Mouse (Mus musculus) B cell, adult 2 months (primary cell): ENCODE data around the gene Gas2l1.
"Not testable (repeated sequence)": the region's sequence is repeated elsewhere in the genome, so short reads cannot be mapped to it uniquely, and the experiment has no call there.

Experiments used
- DNase-seq, 2 experiments: peaks; one replicate each; pipeline ENCODE4 v3.0.0; 2022

Gene Gas2l1

GRCm38 (mm10) chr11:5065056-5065821 is at the start of gene Gas2l1:
Gene Gas2l1 (minus strand): TSS chr11:5065327.
- peak; percentile 67 to 68 for DNase-seq

GRCm38 (mm10) chr11:5113645-5114044 is 48.5 kb upstream of the Gas2l1 start:
- DNase-seq: no peak

GRCm38 (mm10) chr11:5109441-5109840 is 44.3 kb upstream of the Gas2l1 start:
- no peak for DNase-seq

GRCm38 (mm10) chr11:5103986-5104509 is 38.9 kb upstream of the Gas2l1 start:
- no peak for DNase-seq

- DNase-seq: no peak
Observed at GRCm38 (mm10) chr11:5102384-5102783, 37.3 kb upstream of the Gas2l1 start.

GRCm38 (mm10) chr11:5101641-5102040 is 36.5 kb upstream of the Gas2l1 start:
- DNase-seq: no peak

GRCm38 (mm10) chr11:5100801-5101200 is 35.7 kb upstream of the Gas2l1 start:
- no peak for DNase-seq

- no peak for DNase-seq
Observed at GRCm38 (mm10) chr11:5100283-5100682, 35.2 kb upstream of the Gas2l1 start.

- peak; percentile 73 to 74 for DNase-seq
Observed at GRCm38 (mm10) chr11:5099576-5100183, 34.6 kb upstream of the Gas2l1 start.

GRCm38 (mm10) chr11:5098736-5099542 is 33.8 kb upstream of the Gas2l1 start, which contains the start of the genes Rhbdd3 and Ewsr1:
Gene Rhbdd3 (plus strand): TSS chr11:5098926.
Gene Ewsr1 (minus strand): TSS chr11:5099266.
- peak; percentile 99 for DNase-seq

GRCm38 (mm10) chr11:5098035-5098735 is 33.1 kb upstream of the Gas2l1 start:
- no peak for DNase-seq

- no peak for DNase-seq
Observed at GRCm38 (mm10) chr11:5096480-5097020, 31.4 kb upstream of the Gas2l1 start.

GRCm38 (mm10) chr11:5095877-5096276 is 30.8 kb upstream of the Gas2l1 start:
- no peak for DNase-seq

GRCm38 (mm10) chr11:5091706-5092105 is 26.6 kb upstream of the Gas2l1 start:
- peak; percentile 34 to 41 for DNase-seq

GRCm38 (mm10) chr11:5089147-5089546 is 24.0 kb upstream of the Gas2l1 start:
- DNase-seq: no peak

- DNase-seq: not testable (repeated sequence)
Observed at GRCm38 (mm10) chr11:5076843-5077242, 11.7 kb upstream of the Gas2l1 start.

GRCm38 (mm10) chr11:5075760-5076159 is 10.6 kb upstream of the Gas2l1 start:
- DNase-seq: no peak

- DNase-seq: peak; percentile 57 to 58
Observed at GRCm38 (mm10) chr11:5074882-5075281, 9.8 kb upstream of the Gas2l1 start.

GRCm38 (mm10) chr11:5068126-5068971 is 3.2 kb upstream of the Gas2l1 start:
- no peak for DNase-seq

- no peak for DNase-seq
Observed at GRCm38 (mm10) chr11:5067063-5067462, 1.9 kb upstream of the Gas2l1 start.
